Mouse (Mus musculus): Measurements from ENCODE around the gene BC051142.

Gene BC051142

DNA sequence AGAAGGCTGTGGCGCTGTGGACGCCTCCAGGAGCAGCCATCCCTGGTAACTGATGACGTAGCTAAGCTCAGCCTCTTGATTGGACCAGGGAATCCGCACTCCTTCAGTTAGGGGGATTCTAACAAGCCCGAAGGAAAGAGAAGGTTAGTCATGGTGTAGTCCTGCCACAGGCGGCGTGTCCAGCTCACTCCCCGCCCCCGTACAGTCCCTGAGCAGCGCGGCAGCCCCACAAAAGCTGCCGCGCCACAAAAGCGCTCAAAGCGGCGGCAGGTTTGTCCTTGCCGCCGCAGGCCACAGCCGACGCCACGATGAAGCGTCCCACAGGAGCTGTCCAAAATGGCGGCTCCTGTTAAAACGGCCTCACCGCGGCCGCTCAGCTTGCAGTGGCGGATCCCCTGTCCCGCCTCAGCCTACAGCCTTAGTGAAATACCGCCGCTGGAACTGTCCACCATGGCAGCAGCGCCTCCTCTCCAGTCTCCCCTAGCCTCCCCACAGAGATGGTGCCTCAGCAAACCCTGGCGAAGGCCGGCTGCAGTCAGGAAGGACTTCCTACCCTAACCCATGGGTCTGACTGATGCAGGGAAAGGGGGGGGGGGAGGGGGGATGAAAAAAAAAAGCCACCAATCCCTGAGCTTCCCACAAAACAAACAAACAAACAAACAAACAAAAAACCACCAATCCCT is at the start of gene BC051142:
Gene BC051142, plus strand, starts transcription at position 110 of the 683 bp plus-strand sequence.
- DNase-seq (ENCODE audit: low read depth in 2 of 2, low spot score in 2 of 2) = peak; percentile 51 to 69

- peak; percentile 83 to 90 for DNase-seq (ENCODE audit: low read depth in 2 of 2, low spot score in 2 of 2)
These were observed 49.2 kb upstream of the BC051142 start for GRCm38 (mm10) chr17:34349429-34349828.

DNA sequence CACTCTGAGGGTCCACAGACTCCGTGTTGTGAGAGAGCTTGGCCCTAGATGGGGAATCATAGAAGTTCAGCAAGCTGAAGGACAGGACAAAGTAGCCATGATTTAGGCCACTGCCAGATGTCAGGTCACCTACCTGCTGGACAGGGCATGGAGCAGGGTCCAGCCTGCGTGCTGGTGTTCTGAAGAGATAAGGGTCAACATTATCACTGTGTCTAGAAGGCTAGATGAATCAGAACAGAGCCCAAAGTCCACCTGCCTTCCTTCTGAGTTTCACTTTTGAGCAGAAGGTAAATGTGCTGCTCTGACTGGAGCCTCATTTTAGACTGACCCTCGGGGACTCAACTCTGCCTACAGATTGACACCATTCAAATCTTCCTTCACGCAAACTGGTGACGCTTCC is 44.1 kb upstream of the BC051142 start, which contains the start of gene Btnl2:
Gene Btnl2, plus strand, starts transcription at position 284 of the 400 bp plus-strand sequence.
- no peak for DNase-seq (ENCODE audit: low read depth in 2 of 2, low spot score in 2 of 2)

- DNase-seq (ENCODE audit: low read depth in 2 of 2, low spot score in 2 of 2) = peak in 1 of 2 experiments; percentile 18
These were observed 43.7 kb upstream of the BC051142 start for GRCm38 (mm10) chr17:34354940-34355339.

DNA sequence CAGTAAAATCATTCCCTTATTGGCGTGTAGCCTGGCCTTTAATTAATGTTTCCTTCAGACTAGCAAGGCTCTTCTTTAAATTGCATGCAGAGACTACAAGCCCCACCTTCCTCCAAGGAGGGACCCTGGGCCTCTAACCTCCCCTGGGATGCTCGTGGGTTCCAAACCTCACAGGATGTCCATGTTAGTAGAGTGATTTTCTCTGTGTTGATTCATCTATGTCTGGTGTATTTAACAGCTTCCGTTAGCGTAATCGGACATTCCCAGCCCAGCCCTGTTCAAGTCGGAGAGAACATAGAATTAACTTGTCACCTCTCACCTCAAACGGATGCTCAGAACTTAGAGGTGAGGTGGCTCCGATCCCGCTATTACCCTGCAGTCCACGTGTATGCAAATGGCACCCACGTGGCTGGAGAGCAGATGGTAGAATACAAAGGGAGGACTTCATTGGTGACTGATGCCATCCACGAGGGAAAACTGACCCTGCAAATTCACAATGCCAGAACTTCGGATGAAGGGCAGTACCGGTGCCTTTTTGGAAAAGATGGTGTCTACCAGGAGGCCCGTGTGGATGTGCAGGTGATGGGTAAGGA is 35.6 kb upstream of the BC051142 start:
- no peak for DNase-seq (ENCODE audit: low read depth in 2 of 2, low spot score in 2 of 2)

DNA sequence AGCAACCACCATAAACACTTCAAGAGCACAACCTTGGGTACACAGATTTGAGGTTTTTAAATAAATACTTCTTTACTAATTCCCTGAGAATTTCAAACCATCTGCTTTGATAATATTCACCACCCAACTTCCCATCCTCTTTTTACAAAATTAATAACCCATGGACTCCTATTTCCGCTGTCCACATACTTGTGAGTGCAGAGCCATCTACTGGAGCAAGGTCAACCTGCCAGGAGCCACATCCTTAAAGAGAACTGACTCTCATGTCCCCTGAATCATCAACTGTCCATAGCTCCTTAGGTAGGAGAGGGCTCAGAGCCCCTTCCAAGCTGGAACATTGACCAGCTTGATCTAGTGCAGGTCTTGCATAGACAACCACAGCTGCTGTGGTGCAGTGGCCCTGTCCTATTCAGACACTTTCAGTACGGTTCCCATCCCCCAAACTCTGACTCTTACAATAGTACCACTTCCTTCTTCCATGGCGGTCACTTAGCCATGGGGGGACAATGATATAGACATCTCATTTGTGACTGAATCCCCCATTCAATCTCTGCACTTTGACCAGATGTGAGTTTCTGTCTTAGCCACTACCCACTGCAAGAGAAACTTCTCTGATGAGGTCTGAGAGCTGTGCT is 34.8 kb upstream of the BC051142 start:
- DNase-seq (ENCODE audit: low read depth in 2 of 2, low spot score in 2 of 2) = no peak

GRCm38 (mm10) chr17:34365031-34365430 is 33.6 kb upstream of the BC051142 start:
- DNase-seq (ENCODE audit: low read depth in 2 of 2, low spot score in 2 of 2) = no peak

- no peak for DNase-seq (ENCODE audit: low read depth in 2 of 2, low spot score in 2 of 2)
These were observed 28.1 kb upstream of the BC051142 start for GRCm38 (mm10) chr17:34370563-34370962.

DNA sequence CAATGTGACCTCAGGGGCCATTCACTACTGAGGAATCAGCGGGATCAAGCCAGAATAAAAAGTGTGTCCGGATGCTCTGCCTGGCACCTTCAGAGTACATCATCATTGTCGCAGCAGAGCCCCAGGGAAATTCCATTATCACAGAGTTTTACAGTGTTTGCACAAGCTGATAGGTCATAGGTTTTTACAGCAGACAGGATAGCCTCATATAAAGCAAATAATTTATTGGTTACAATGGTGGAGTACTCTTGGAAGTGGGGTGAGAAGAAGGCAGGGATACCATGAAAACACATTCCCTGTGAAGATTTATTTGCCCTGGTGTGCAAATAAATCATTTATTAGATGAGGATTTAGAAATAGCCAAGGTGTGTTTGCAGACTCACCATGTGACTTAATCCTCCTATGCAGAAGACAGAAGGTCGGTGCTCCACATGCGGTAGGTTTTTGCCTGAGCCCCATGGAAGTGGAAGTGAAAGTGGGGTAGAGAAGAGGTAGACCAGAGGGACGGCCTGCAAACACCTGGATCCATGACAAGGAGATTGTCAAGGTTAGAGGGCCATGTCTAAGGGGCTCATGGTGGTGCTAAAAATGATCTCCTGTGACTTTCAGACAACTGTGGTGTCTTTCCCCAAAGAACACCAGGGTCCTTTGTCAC is 25.4 kb upstream of the BC051142 start:
- no peak for DNase-seq (ENCODE audit: low read depth in 2 of 2, low spot score in 2 of 2)

- no peak for DNase-seq (ENCODE audit: low read depth in 2 of 2, low spot score in 2 of 2)
These were observed 21.8 kb upstream of the BC051142 start, which contains the start of gene Btnl1 for GRCm38 (mm10) chr17:34376847-34377246. Btnl1 (plus strand) TSS chr17:34377132.

GRCm38 (mm10) chr17:34377450-34378209 is 21.0 kb upstream of the BC051142 start:
- DNase-seq (ENCODE audit: low read depth in 2 of 2, low spot score in 2 of 2) = no peak

DNA sequence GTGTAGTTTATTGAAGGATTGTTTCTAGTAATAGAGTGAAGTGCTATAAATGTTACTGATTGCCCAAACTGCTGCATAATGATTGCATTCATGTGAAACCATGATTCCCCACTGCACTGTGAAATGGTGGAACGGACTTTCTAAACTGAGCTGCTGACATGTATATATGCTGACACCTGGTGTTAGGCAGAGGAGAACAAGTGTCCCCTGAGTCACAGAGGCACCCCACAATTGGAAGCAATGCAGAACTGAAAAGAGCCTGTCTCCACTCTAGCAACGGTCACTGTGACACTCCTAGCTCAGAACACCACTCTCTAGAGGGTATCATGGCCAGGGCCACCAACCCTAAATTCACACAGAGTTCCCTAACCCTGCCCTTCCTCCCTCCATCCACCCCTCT is 19.9 kb upstream of the BC051142 start:
- DNase-seq (ENCODE audit: low read depth in 2 of 2, low spot score in 2 of 2) = no peak

- DNase-seq (ENCODE audit: low read depth in 2 of 2, low spot score in 2 of 2) = no peak
These were observed 19.2 kb upstream of the BC051142 start for GRCm38 (mm10) chr17:34379451-34379850.

- DNase-seq (ENCODE audit: low read depth in 2 of 2, low spot score in 2 of 2) = no peak
These were observed 16.7 kb upstream of the BC051142 start for GRCm38 (mm10) chr17:34381876-34382275.

DNA sequence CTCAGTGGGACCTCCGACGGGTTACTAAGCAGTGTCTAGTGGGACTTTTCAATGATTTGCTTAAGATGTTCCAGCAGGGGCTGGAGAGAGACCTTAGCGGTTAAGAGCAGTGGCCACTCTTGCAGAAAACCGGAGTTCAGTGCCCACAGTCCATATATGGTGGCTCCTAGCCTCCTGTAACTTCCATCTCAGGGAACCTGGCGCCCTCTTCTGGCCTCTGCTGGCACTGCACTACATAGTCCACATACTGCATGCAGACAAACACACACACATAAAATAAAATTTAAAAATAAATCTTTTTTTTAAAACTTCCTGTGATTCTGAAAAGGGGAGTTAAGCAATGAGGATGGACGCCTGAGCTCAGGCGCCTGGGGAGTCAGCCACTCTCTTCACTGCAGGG is 15.4 kb upstream of the BC051142 start:
- DNase-seq (ENCODE audit: low read depth in 2 of 2, low spot score in 2 of 2) = peak; percentile 17 to 46

- no peak for DNase-seq (ENCODE audit: low read depth in 2 of 2, low spot score in 2 of 2)
These were observed 13.9 kb upstream of the BC051142 start for GRCm38 (mm10) chr17:34384699-34385098.

- DNase-seq (ENCODE audit: low read depth in 2 of 2, low spot score in 2 of 2) = no peak
These were observed 12.0 kb upstream of the BC051142 start for GRCm38 (mm10) chr17:34386656-34387055.

DNA sequence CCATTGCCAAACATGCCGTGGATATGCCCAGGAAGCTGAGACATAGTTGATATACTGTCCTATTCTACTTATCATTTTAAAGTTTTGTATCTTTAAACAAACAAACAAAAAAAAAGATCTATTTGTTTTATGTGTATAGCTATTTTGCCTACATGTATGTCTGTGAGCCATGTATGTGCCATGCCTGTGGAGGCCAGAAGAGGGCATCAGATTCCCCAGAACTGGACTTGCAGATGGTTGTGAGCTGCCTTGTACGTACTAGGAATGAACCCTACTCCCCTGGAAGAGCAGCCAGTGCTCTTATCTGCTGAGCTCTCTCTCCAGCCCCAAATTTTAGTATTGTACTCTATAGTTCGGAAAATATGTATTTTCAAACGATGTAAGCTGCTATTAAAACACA is 10.1 kb upstream of the BC051142 start:
- peak; percentile 36 to 48 for DNase-seq (ENCODE audit: low read depth in 2 of 2, low spot score in 2 of 2)

- no peak for DNase-seq (ENCODE audit: low read depth in 2 of 2, low spot score in 2 of 2)
These were observed 7.1 kb upstream of the BC051142 start for GRCm38 (mm10) chr17:34391507-34391906.

DNA sequence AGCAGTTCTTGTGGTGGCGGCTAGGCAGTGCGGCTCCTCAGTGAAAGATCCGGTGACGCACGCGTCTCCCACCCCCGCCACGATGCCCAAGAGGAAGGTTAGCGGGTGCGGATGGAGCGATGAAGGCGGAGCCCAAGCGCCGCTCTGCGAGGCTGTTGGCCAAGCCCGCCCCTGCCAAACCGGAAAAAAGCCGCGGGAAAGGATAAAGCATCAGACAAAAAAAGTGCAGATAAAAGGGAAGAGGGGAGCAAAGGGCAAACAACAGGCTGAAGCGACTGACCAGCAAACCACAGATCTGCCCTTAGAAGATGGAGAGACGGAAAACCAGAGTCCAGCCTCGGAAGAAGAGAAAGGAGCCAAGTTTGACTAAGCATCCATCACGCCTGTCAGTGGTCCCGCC is 6.3 kb upstream of the BC051142 start:
- DNase-seq (ENCODE audit: low read depth in 2 of 2, low spot score in 2 of 2) = no peak

GRCm38 (mm10) chr17:34397357-34397756 is 1.3 kb upstream of the BC051142 start:
- peak in 1 of 2 experiments; percentile 8 for DNase-seq (ENCODE audit: low read depth in 2 of 2, low spot score in 2 of 2)
